Mouse (Mus musculus) cerebellum, postnatal 14 days (tissue): ENCODE measurements at regions not wholly inside any gene's neighbourhood (a gene's known extent, or its start where the extent isn't known, plus 50 kb on each side); places are given as distances from the start of the nearest gene placed in this dataset.
A peak's percentile ranks its signal among the peaks of the same experiment; 100 is the strongest.

Experiments
- DNase-seq, 2 experiments: peaks; one replicate each; pipeline ENCODE4 v3.0.0; 2021; ENCODE audit warnings: mixed read lengths in 2 of 2

DNA sequence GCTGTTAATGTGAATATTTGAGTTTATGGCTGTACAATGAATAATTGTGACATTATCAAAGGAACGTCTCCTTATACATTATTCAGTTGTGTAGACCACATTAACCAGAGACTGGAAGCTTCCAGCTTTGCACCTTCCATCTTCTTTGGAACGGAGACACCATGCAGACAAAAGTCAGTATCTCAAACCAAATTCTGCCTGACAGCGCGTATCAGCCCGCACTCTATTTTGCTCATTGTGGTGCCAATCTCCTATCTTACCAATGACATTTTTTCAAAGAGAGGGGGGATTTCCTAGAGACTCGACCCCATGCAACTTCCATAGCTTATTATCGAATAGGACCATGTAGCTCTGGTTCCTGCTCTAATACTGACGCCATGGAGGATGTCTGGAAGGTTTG is 69.9 kb upstream of the Tmco5 start:
- DNase-seq = no peak

- DNase-seq = no peak
Measured at GRCm38 (mm10) chr2:116810116-116810515, 68.4 kb upstream of the Tmco5 start.

- DNase-seq = peak; percentile 49
Measured at GRCm38 (mm10) chr2:116812869-116813558, 65.5 kb upstream of the Tmco5 start.

DNA sequence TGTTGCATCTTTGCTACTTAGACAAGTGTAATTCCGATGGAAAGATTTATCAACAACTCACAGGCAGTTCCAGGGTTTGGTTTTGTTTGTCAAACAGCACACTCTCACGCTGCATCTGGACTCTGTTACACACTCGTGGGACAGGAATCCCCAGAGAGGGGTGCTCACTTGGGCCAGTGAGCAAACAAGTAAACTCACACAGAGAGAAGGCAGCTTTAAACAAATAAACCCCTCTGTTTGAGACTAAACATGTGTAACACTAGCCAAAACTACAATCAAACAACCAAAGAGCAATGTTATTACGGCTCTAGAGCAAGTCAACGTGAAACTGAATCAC is 65.0 kb upstream of the Tmco5 start:
- no peak for DNase-seq

DNA sequence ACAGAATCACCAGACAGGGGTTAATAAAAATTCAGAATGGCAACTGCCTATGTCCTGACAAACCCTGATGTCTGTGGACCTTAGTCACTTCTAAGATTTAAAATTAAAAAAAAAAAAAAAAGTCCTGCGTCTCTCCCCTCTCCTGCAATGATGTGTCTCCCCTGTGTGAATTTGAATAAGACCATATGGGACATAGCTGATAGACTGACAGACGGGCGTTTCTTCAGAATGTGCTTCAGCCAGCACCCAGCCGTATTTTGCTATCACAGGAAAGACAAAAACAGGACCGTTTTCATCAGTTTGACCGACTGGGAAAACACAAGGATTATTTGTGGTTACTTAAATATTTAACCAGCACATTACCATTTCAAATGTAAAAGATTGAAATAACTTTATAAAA is 61.4 kb upstream of the Tmco5 start:
- DNase-seq = no peak

DNA sequence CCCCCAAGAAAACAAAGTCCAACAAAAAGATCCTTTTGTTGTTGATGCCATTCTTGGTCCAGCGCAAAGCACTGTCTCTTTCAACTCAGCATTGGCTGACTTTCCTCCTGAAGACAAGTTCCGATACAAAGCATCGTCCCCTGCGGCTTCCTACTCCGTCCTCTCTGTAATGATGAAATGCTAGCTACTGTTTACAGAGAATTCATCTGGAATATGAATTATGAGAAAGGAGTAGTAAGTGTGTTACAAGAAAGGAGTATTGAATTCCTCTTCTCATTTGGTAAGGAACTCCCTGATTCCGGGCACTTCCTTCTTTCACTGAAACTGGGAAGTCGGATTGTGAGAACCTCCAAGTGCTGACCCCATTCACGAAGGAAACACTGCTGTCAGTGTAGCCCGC is 60.9 kb upstream of the Tmco5 start:
- DNase-seq = no peak

GRCm38 (mm10) chr2:116818550-116818949 is 59.9 kb upstream of the Tmco5 start:
- no peak for DNase-seq

- DNase-seq = no peak
Measured at GRCm38 (mm10) chr2:116819016-116819687, 59.3 kb upstream of the Tmco5 start.

GRCm38 (mm10) chr2:116820831-116821745 is 57.4 kb upstream of the Tmco5 start:
- DNase-seq = peak; percentile 36 to 43
